Comparison of ENCODE assay signal across 25 mouse cellular contexts in the genomic region with DNA sequence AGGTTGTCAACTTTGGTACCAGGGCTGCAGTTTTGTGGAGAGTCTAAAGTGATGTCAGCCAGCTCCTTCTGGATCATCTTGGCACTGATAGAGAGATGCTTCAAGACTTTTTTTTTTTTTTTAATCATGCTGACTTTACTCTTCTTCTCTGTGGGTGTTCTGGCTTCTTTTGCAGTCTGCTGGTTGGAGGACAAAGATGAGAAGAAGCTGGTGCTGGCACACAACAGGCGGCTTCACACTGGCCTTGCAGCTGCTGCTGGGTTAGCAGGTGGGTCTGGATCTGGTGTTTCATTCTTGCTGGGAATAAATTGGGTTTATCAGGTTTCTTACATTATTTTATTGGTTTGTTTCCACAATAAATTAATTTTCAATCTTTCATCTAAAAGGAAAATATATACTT.
DNase-seq lines count a peak whose midpoint lies in the region; ATAC-seq lines count a peak whose summit lies in the region.
"Had no signal": no experiment of that assay in that cellular context is flagged by ENCODE, and none has a peak within 500 bp of the region (broad histone marks: within the 10 kb centered on the region; RNA-seq: fewer than 3 reads in every experiment).

No protein-coding gene starts in this region.

- H3K27me3 ChIP-seq in neural tube, embryonic 15.5 days (replicated peaks), result no peaks in the 10 kb centered on the region
- H3K27me3 ChIP-seq: CH12.LX; forebrain, embryonic 13.5 days; heart, embryonic 12.5 days; heart, embryonic 15.5 days; hindbrain, embryonic 13.5 days; Patski had no signal

- no peak overlapping the region for H3K4me3 ChIP-seq in neural tube, embryonic 15.5 days (replicated peaks)
- H3K4me3 ChIP-seq: forebrain, embryonic 10.5 days; forebrain, embryonic 13.5 days; heart, embryonic 12.5 days; heart, embryonic 15.5 days; hindbrain, embryonic 10.5 days; hindbrain, embryonic 13.5 days had no signal

- H3K27ac ChIP-seq in neural tube, embryonic 15.5 days (replicated peaks), result no peak overlapping the region
- H3K27ac ChIP-seq: forebrain, embryonic 10.5 days; forebrain, embryonic 13.5 days; heart, embryonic 15.5 days; hindbrain, embryonic 10.5 days; hindbrain, embryonic 13.5 days had no signal

- H3K36me3 ChIP-seq in neural tube, embryonic 15.5 days, result no peaks in the 10 kb centered on the region
- H3K36me3 ChIP-seq: forebrain, embryonic 10.5 days; G1E; heart, embryonic 12.5 days; heart, embryonic 15.5 days; hindbrain, embryonic 10.5 days; hindbrain, embryonic 13.5 days had no signal

- DNase-seq in cerebellum, postnatal 14 days, result peak; percentile 48 to 50
- DNase-seq in cerebellum, adult 9-11 months, result no peak
- peak; percentile 49 for DNase-seq in left cerebral cortex, postnatal 4 days
- no peak for DNase-seq in left cerebral cortex, adult 9 months (ENCODE audit: low spot score in 2 of 2)
- peak; percentile 15 for DNase-seq in brain, adult 2 months (ENCODE audit: low read depth, low spot score)
- peak; percentile 0 for DNase-seq in telencephalon, adult 2 months (ENCODE audit: low read depth, low spot score)
- DNase-seq: adrenal gland, postnatal 10 days; B cell, adult 2 months; cerebellum, adult 11-12 months; cerebellum, adult 9-10 months; gastrocnemius, postnatal 25 days; heart, adult 18-20 months; heart, postnatal 10 days; heart, postnatal 36 days had no signal

- ATAC-seq in neural tube, embryonic 15.5 days (ENCODE audit: low FRiP score), result no peak
- ATAC-seq: forebrain, embryonic 13.5 days; forebrain, embryonic 16.5 days; Patski had no signal

- WGBS in neural tube, embryonic 15.5 days, result 83% methylated on average over 1 of the region's 1 CpGs

- H3K4me2 ChIP-seq in neural tube, embryonic 15.5 days, result no peak overlapping the region
- H3K4me2 ChIP-seq: forebrain, embryonic 13.5 days; heart, embryonic 12.5 days; heart, embryonic 15.5 days; hindbrain, embryonic 13.5 days had no signal

- intact Hi-C loops in left cerebral cortex, postnatal 4 days (cut with DNase I), result no loop called here

- H3K9me3 ChIP-seq in neural tube, embryonic 15.5 days (replicated peaks), result no peaks in the 10 kb centered on the region
- H3K9me3 ChIP-seq: forebrain, embryonic 10.5 days; forebrain, embryonic 13.5 days; G1E; heart, embryonic 12.5 days; heart, embryonic 15.5 days; hindbrain, embryonic 10.5 days; hindbrain, embryonic 13.5 days had no signal

- no peaks in the 10 kb centered on the region for H3K4me1 ChIP-seq in neural tube, embryonic 15.5 days
- H3K4me1 ChIP-seq: forebrain, embryonic 10.5 days; forebrain, embryonic 13.5 days; heart, embryonic 12.5 days; heart, embryonic 15.5 days; hindbrain, embryonic 10.5 days; hindbrain, embryonic 13.5 days had no signal

- no peak overlapping the region for H3K9ac ChIP-seq in neural tube, embryonic 15.5 days (replicated peaks)
- H3K9ac ChIP-seq: forebrain, embryonic 13.5 days; heart, embryonic 12.5 days; heart, embryonic 15.5 days; hindbrain, embryonic 13.5 days had no signal

Comparison
In these comparisons a context has a peak if more than half of its experiments do, and no peak if none do; other contexts are left out.
1. DNase-seq: peak in cerebellum, postnatal 14 days (2 of 2), left cerebral cortex, postnatal 4 days (single experiment), brain, adult 2 months (single experiment) and telencephalon, adult 2 months (single experiment); none in cerebellum, adult 9-11 months (single experiment) and left cerebral cortex, adult 9 months (0 of 2).